Mouse (Mus musculus) spleen, postnatal 14 days (tissue): Measurements from ENCODE around the gene Dcdc2c.

ENCODE experiments used
- DNase-seq, 2 experiments: peaks; one replicate each; pipeline ENCODE4 v3.0.0; 2021 to 2022; ENCODE audit warnings: low spot score in 2 of 2

Gene Dcdc2c

GRCm38 (mm10) chr12:28458786-28459185 lies 93.4 kb downstream of the Dcdc2c start:
- DNase-seq, result no peak

- no peak for DNase-seq
These were observed 115.7 kb downstream of the Dcdc2c start for GRCm38 (mm10) chr12:28436536-28436935.

GRCm38 (mm10) chr12:28432729-28433067 lies 119.5 kb downstream of the Dcdc2c start:
- DNase-seq, result no peak

GRCm38 (mm10) chr12:28431832-28432728 lies 120.1 kb downstream of the Dcdc2c start:
- DNase-seq, result no peak

GRCm38 (mm10) chr12:28429856-28430255 lies 122.3 kb downstream of the Dcdc2c start:
- DNase-seq, result no peak

- no peak for DNase-seq
These were observed 135.2 kb downstream of the Dcdc2c start for GRCm38 (mm10) chr12:28416957-28417356.

DNA sequence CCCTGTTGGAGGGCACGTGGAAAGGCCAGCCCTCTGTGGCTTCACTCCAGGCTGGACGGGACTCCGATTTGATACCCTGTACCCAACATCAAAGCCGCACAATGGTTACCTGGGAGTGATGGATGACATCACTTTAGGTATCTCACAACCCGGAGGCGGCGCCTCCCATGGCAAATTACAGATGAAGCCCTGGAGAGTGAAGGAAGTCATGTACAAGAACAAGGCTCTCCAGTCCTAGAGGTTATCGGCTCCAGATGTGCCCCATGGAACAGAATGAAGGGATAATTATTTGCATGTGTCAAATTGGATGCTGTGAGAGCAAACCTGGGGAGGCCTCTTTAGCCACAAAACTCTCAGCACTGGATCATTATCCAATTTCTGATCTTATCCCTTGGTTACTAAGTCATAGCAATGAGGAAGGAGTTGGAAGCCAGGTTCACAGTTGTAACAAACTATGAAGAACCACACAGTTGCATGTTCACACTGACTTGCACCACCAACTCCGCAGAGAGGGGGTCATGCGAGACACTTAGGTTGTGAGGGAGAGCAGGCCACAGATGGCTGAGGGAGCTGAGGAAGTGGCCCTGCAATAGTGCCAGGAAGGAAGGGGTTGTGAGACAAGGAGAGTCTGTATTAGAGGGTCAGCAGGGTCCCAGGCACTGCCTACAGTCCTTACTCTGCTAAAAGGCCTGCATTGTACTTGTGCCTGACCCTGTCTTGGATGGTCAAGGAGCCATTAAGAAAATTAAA lies 144.4 kb downstream of the Dcdc2c start:
- no peak for DNase-seq

DNA sequence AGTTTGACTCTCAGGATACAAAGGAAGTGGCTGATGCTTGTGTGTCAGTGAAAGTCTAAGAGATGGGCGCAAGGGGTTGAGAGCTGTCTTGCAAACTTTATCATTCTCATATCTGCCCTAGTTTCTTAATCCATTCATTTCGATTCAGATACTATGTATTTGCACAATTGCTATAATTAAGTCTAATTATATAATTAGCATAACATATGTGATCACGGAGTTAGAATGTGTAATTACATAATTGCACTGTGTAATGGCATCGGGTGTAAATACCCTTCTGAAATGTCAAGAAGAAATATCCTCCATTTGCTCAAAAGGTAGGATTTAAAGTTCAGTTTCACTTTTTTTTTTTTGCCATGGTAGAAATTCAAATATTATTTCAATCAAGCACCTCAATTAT lies 149.9 kb downstream of the Dcdc2c start:
- no peak for DNase-seq

- no peak for DNase-seq
These were observed 150.8 kb downstream of the Dcdc2c start for GRCm38 (mm10) chr12:28401372-28401771.

GRCm38 (mm10) chr12:28392129-28392528 lies 160.1 kb downstream of the Dcdc2c start:
- no peak for DNase-seq
